Mouse (Mus musculus) midbrain, embryonic 11.5 days (tissue): ENCODE results near the gene Slc38a9. TPM values are rescaled to one million over a fixed set of nuclear protein-coding genes. Genes with fewer than 3 reads are reported as not detected.

ENCODE experiments used
- ATAC-seq: fragments of 200-750 bp; cut with Nextera tagmentation; 2 replicates; pipeline ENCODE4 v1.8.0; 2017; ENCODE audit warnings: moderate TSS enrichment, moderate library complexity; ENCODE audit not compliant: low FRiP score
- DNase-seq: peaks from one replicate; pipeline ENCODE4 v3.0.0; 2015; ENCODE audit warnings: low spot score; ENCODE audit errors: missing footprints
- H3K27ac ChIP-seq: fragments of 300-500 bp; sonication (generic); 2 replicates; pipeline ENCODE4 v1.5.1; 2014; ENCODE audit warnings: low read depth, low read length
- H3K27me3 ChIP-seq: fragments of 300-500 bp; sonication (generic); 2 replicates; pipeline ENCODE4 v1.6.1; 2014; ENCODE audit warnings: mild to moderate bottlenecking, low read length, moderate library complexity, mixed read lengths; ENCODE audit not compliant: control insufficient read depth, insufficient read depth
- H3K36me3 ChIP-seq: fragments of 300-500 bp; sonication (generic); 2 replicates; pipeline ENCODE4 v1.6.1; 2014; ENCODE audit warnings: mild to moderate bottlenecking, low read length, moderate library complexity, mixed read lengths; ENCODE audit not compliant: control insufficient read depth, insufficient read depth
- H3K4me1 ChIP-seq: fragments of 300-500 bp; sonication (generic); 2 replicates; pipeline ENCODE4 v1.6.1; 2014; ENCODE audit warnings: low read length; ENCODE audit not compliant: control insufficient read depth, insufficient read depth
- H3K4me2 ChIP-seq: fragments of 300-500 bp; sonication (generic); 2 replicates; pipeline ENCODE4 v1.6.1; 2014; ENCODE audit warnings: mild to moderate bottlenecking, moderate library complexity
- H3K4me3 ChIP-seq: fragments of 300-500 bp; sonication (generic); 2 replicates; pipeline ENCODE4 v1.5.1; 2014; ENCODE audit warnings: low read depth, low read length
- H3K9ac ChIP-seq: fragments of 300-500 bp; sonication (generic); 2 replicates; pipeline ENCODE4 v1.6.1; 2014; ENCODE audit warnings: low read length
- H3K9me3 ChIP-seq: fragments of 300-500 bp; sonication (generic); 2 replicates; pipeline ENCODE4 v1.6.1; 2016; ENCODE audit warnings: low read length; ENCODE audit not compliant: control insufficient read depth
- WGBS: fragments of 180-500 bp; shearing (Covaris S2); extraction: QIAGEN DNeasy Blood & Tissue Kit; methylation state at CpG from one replicate; pipeline ENCODE4 v1.1.7; 2014; 5-methylcytosine and 5-hydroxymethylcytosine counted together
- polyA plus RNA-seq: library from polyadenylated mRNA; unstranded; fragments of >200 nt; fragmentation: Nextera tagmentation; extraction: Ambion mirVana; gene quantifications from 2 replicates; pipeline ENCODE4 v1.2.1, GENCODE M21; 2014

Gene Slc38a9
- polyA plus RNA-seq, 1 experiment from 2014 or later: 20.2 TPM

DNA sequence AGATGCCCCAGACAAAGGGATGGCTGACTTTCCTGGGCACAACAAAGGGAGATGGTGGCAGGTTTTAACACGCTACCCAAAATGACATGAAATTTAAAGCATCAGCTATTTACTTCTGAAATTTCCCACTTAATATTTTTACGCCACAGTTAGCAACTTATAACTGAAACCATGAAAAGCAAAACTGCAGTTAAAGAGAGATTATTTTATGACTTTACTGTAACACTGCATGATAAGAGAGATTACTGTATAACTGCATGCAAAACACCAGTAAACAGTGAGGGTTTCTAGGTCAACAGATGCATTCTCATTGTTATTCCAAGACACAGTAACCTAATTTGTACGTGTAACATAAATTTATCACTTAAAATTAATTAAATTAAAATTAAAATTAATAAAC, 15.6 kb upstream of the Slc38a9 start:
- 87% methylated on average over 3 of the region's 3 CpGs for WGBS
- Histone ChIP-seq H3K4me3 (no peak overlapping the region), H3K4me1 (no peaks in the 10 kb centered on the region), H3K9me3 (no peaks in the 10 kb centered on the region), H3K4me2 (no peak overlapping the region), H3K27ac (no peak overlapping the region), H3K9ac (no peak overlapping the region), H3K27me3 (no peaks in the 10 kb centered on the region), H3K36me3 (no peaks in the 10 kb centered on the region)
- ATAC-seq: no peak
- no peak for DNase-seq

DNA sequence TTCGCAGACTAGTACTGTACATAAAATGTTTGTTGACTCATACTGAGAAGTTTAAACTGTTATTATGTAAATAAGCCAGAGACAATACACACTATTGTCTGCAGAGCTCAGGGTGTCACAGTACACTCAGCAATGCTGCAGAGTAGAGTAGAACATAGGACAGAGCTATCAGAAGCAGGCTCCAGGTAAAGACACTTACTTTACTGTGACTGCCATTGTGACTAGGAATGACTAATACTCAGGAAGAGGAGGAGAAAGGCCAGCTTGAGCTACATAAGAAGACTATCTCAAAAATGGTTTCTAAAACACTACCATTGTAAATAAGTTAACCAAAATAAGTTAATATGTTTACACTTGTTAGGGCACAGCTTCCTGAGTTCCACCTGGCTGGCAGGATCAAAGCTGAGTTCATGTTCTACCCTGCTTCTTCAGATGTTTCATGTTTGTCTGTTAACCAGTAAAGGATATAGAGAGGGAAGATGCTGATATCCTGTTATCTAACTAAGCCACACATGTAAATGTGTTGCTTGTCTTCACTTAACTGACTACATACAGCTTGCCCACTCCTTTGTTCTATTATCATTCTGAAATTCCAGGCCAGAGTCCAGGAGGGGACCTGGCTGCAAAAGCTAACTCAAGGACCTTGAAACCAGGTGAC, 14.9 kb upstream of the Slc38a9 start:
- Histone ChIP-seq H3K4me2 (no peak overlapping the region), H3K27ac (no peak overlapping the region), H3K9ac (no peak overlapping the region), H3K9me3 (no peaks in the 10 kb centered on the region), H3K4me3 (no peak overlapping the region), H3K4me1 (no peaks in the 10 kb centered on the region), H3K36me3 (no peaks in the 10 kb centered on the region), H3K27me3 (no peaks in the 10 kb centered on the region)
- ATAC-seq (no peak), DNase-seq (no peak)
- 91% methylated on average over 1 of the region's 1 CpGs for WGBS

- Histone ChIP-seq H3K9me3 (peaks cover 8% of the 10 kb centered on the region), H3K36me3 (no peaks in the 10 kb centered on the region), H3K4me2 (no peak overlapping the region), H3K27ac (no peak overlapping the region), H3K27me3 (no peaks in the 10 kb centered on the region), H3K9ac (no peak overlapping the region), H3K4me1 (no peaks in the 10 kb centered on the region), H3K4me3 (no peak overlapping the region)
- no peak for DNase-seq
- ATAC-seq: no peak
- 87% methylated on average over 3 of the region's 3 CpGs for WGBS
Observed at GRCm38 (mm10) chr13:112651183-112651582, 9.4 kb upstream of the Slc38a9 start.

DNA sequence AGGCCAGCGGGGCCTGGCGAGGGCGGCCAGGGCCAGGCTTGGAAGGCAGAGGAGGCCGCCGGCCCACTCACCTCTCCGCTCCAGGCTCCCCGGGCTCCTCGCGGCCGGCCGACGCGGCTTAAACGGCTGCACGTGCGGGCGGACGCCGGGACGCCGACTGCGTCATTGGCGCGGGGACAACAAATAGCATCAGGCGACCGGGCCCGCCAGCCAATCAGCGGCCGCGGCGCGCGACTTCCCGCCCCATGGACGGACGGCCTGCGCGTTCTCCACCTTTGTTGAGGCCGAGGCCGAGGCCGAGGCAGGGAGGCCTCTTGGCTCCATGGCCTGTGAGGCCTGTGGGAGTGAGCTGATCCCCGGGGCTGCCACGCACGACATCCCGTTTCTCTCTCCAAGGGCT, 8.3 kb upstream of the Slc38a9 start, which contains the start of gene Ddx4:
TSS of gene Ddx4 (minus strand) at position 271 of the 400 bp plus-strand sequence.
- no peaks in the 10 kb centered on the region for H3K4me1 ChIP-seq
- no peak within 1 kb of the TSS for H3K27ac ChIP-seq
- no peak for DNase-seq
- H3K9me3 ChIP-seq: peaks cover 8% of the 10 kb centered on the region
- no peak within 1 kb of the TSS for H3K9ac ChIP-seq
- no peaks in the 10 kb centered on the region for H3K36me3 ChIP-seq
- 75% methylated on average over 45 of the region's 45 CpGs for WGBS
- no peak within 1 kb of the TSS for H3K4me2 ChIP-seq
- H3K27me3 ChIP-seq: no peaks in the 10 kb centered on the region
- no peak within 1 kb of the TSS for H3K4me3 ChIP-seq
- no peak for ATAC-seq

DNA sequence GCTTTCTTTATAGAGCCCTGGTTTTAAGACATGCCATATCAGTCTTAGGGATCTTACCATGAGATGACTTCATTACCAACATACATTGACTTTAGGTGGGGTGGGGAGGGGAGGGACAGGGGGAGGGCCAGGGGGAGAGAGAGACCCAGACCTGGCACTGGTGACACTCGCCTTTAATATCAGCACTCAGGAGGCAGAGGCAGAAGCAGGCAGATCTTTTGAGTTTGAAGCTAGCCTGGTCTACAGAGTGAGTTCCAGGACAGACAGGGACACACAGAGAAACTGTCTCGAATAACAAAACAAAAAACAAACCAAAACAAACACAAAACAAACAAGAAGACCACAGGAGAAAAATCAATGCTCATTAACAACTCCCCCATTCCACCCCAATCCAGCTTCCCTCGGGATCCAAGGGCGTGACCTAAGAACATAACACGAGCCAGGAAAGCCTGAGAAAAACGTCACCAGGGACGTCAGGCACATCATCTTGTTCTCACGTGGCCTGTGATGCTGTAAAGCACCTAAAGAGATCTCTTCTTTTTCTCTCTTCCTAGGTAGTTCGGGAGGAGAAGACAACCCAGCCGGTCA, 471 bp upstream of the Slc38a9 start:
- peak; percentile 43 for ATAC-seq
- peak overlapping the region; percentile 65 for H3K9ac ChIP-seq
- 3% methylated on average over 10 of the region's 10 CpGs for WGBS
- DNase-seq: no peak
- peaks cover 4% of the 10 kb centered on the region for H3K4me1 ChIP-seq
- peak overlapping the region; percentile 72 for H3K4me3 ChIP-seq
- H3K4me2 ChIP-seq: peak overlapping the region; percentile 80
- H3K27ac ChIP-seq: no peak overlapping the region
- H3K36me3 ChIP-seq: no peaks in the 10 kb centered on the region
- no peaks in the 10 kb centered on the region for H3K27me3 ChIP-seq
- no peaks in the 10 kb centered on the region for H3K9me3 ChIP-seq

DNA sequence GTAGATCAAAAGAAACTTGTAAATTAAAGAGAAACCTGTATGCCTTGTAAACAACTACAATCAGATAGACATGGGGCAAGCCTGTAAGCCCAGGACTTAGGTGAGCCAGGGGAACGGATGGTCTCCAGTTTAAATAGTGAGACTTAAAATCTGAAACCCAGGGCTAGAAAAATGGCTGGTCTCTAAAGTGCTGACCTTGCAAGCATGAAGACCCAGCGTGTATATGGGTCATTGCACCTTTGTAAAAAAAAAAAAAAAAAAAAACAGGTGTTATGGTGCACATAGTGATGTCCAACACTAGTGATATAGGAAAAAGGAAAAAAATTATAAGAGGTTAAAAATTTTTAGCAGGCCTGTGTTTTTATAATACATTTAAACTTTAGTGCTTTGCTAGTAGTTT, 1.1 kb downstream of the Slc38a9 start:
- peak overlapping the region; percentile 80; the same call in 1 of the 2 replicates for H3K4me2 ChIP-seq
- H3K4me3 ChIP-seq: no peak overlapping the region
- H3K9ac ChIP-seq: no peak overlapping the region

DNA sequence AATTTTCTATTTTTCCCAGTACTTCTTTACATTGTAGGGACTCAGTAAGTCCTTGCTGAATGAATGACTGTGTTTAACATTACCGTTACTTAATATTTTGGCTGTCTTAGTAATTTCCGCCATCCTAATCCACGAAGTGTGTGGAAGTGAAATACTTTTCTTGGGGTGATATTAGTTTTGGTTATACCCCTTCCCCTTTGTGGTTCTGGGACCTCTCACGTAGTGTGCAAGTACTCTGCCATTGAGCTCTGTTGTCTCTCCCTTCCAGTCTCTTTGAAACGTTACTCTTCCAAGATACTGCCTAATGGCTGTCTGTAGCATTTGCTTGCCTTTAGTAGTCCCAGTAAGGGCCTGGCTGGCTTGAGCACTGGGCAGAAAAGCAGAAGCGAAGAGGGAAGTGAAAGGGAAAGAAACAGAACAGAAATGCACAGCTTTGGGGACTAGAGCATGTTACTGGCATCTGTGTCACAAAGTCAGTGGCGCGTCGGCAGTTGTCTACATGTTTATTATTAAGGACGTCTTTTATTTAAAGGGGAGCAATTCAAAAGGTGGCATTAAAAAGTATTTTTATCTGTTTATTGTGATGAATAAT, 6.0 kb downstream of the Slc38a9 start:
- no peak overlapping the region for H3K9ac ChIP-seq

More for the DNA sequence above, 1.1 kb downstream of the Slc38a9 start:
- Histone ChIP-seq H3K27ac (no peak overlapping the region), H3K9me3 (no peaks in the 10 kb centered on the region), H3K4me1 (peaks cover 4% of the 10 kb centered on the region), H3K27me3 (no peaks in the 10 kb centered on the region), H3K36me3 (no peaks in the 10 kb centered on the region)
- 73% methylated on average over 2 of the region's 2 CpGs for WGBS
- ATAC-seq: no peak
- no peak for DNase-seq

DNA sequence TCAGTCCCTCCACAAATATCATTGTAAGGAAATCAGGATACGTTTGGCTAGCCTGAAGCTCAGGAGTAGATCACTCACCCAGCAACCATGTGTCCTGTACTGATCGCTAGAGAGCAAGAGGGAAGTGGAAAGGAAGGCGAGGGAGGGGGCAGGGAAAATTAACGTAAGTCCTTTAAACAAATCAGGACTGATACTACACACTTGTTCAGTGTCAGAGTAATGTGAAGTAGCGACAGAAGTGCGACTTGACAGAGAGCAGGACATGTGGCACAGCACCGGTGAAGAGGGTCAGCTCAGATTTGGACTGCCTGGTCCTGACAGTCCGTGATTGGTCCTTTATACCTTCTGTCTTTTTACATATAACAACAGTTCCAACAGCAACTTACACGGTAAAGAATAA, 6.7 kb downstream of the Slc38a9 start:
- H3K4me3 ChIP-seq: no peak overlapping the region
- no peak for ATAC-seq
- no peaks in the 10 kb centered on the region for H3K27me3 ChIP-seq
- H3K9ac ChIP-seq: no peak overlapping the region
- no peaks in the 10 kb centered on the region for H3K36me3 ChIP-seq
- DNase-seq: no peak
- no peaks in the 10 kb centered on the region for H3K9me3 ChIP-seq
- no peaks in the 10 kb centered on the region for H3K4me1 ChIP-seq
- no peak overlapping the region for H3K4me2 ChIP-seq
- no peak overlapping the region for H3K27ac ChIP-seq
- 88% methylated on average over 9 of the region's 9 CpGs for whole genome bisulfite sequencing

More for the DNA sequence above, 6.0 kb downstream of the Slc38a9 start:
- H3K4me3 ChIP-seq: no peak overlapping the region
- H3K27me3 ChIP-seq: no peaks in the 10 kb centered on the region
- H3K9me3 ChIP-seq: no peaks in the 10 kb centered on the region
- no peak overlapping the region for H3K27ac ChIP-seq
- no peak overlapping the region for H3K4me2 ChIP-seq
- ATAC-seq (no peak), DNase-seq (no peak)
- WGBS: 91% methylated on average over 10 of the region's 10 CpGs
- no peaks in the 10 kb centered on the region; the same call in 1 of the 2 replicates for H3K4me1 ChIP-seq
- H3K36me3 ChIP-seq: no peaks in the 10 kb centered on the region

GRCm38 (mm10) chr13:112671708-112672107, 11.2 kb downstream of the Slc38a9 start:
- H3K4me1 ChIP-seq: no peaks in the 10 kb centered on the region
- no peak overlapping the region for H3K9ac ChIP-seq
- H3K27me3 ChIP-seq: no peaks in the 10 kb centered on the region
- H3K9me3 ChIP-seq: no peaks in the 10 kb centered on the region
- ATAC-seq: no peak
- no peak overlapping the region for H3K4me2 ChIP-seq
- no peak overlapping the region for H3K4me3 ChIP-seq
- H3K36me3 ChIP-seq: no peaks in the 10 kb centered on the region
- H3K27ac ChIP-seq: no peak overlapping the region
- no peak for DNase-seq
- 71% methylated on average over 13 of the region's 13 CpGs for WGBS
